Mouse (Mus musculus) lung, postnatal 0 days (tissue): ENCODE measurements around the gene Tec.

Experiments used
- CTCF ChIP-seq: IDR thresholded peaks from 2 replicates; pipeline ENCODE4 v1.5.1; 2016; ENCODE audit warnings: antibody characterized with exemption, mild to moderate bottlenecking
- EP300 ChIP-seq: IDR thresholded peaks from 2 replicates; pipeline ENCODE4 v1.6.1; 2016; ENCODE audit warnings: antibody characterized with exemption, mild to moderate bottlenecking, control low read depth

GRCm38 (mm10) chr5:72757155-72757773 is 111.0 kb downstream of the Tec start:
- no peak for TF ChIP-seq EP300
- no peak for TF ChIP-seq CTCF
